Mouse (Mus musculus) MEL (cell line): Measurements from ENCODE around the gene Fgfr2. TPM values are rescaled to one million over a fixed set of nuclear protein-coding genes. Genes with fewer than 3 reads are reported as not detected.

Experiments
- DNase-seq: peaks from one replicate; pipeline ENCODE4 v3.0.0; 2011; ENCODE audit warnings: low read depth, low spot score
- H3K27ac ChIP-seq: 2 replicates; pipeline ENCODE4 v1.5.1; 2012; ENCODE audit warnings: low read depth, mild to moderate bottlenecking, control low read depth, low read length, moderate library complexity; ENCODE audit not compliant: control insufficient read depth
- H3K27me3 ChIP-seq, 2 experiments: fragments of 150-350 bp in 1 of 2; sonication (generic) in 1 of 2; 2 replicates each; pipeline ENCODE4 v1.6.1; 2012; ENCODE audit warnings: low read length in 2 of 2, mild to moderate bottlenecking in 2 of 2, improper control_type of control experiment in 1 of 2, moderate library complexity in 1 of 2; ENCODE audit not compliant: insufficient read depth in 2 of 2, control insufficient read depth in 1 of 2
- H3K36me3 ChIP-seq, 2 experiments: 2 replicates each; pipeline ENCODE4 v1.6.1; 2012 to 2014; ENCODE audit warnings: low read length in 2 of 2, improper control_type of control experiment in 1 of 2, inconsistent platforms in 1 of 2, mild to moderate bottlenecking in 1 of 2; ENCODE audit not compliant: insufficient read depth in 2 of 2, control insufficient read depth in 1 of 2
- H3K4me1 ChIP-seq, 2 experiments: fragments of 150-350 bp in 1 of 2; sonication (generic) in 1 of 2; 2 replicates each; pipeline ENCODE4 v1.6.1; 2012; ENCODE audit warnings: low read length in 2 of 2, improper control_type of control experiment in 1 of 2, mild to moderate bottlenecking in 1 of 2; ENCODE audit not compliant: insufficient read depth in 2 of 2, control insufficient read depth in 1 of 2
- H3K4me3 ChIP-seq, 2 experiments: fragments of 150-350 bp in 1 of 2; sonication (generic) in 1 of 2; 2 replicates each; pipeline ENCODE4 v1.5.1; 2012; ENCODE audit warnings: low read depth in 2 of 2, low read length in 2 of 2, mild to moderate bottlenecking in 2 of 2, moderate library complexity in 2 of 2, control low read depth in 1 of 2, improper control_type of control experiment in 1 of 2; ENCODE audit not compliant: control insufficient read depth in 1 of 2, insufficient read depth in 1 of 2
- H3K79me2 ChIP-seq: 2 replicates; pipeline ENCODE4 v1.6.1; 2012; ENCODE audit warnings: mild to moderate bottlenecking, low read length, moderate library complexity; ENCODE audit not compliant: control insufficient read depth, poor library complexity, insufficient read depth
- H3K9ac ChIP-seq: 2 replicates; pipeline ENCODE4 v1.6.1; 2012; ENCODE audit warnings: low read depth, mild to moderate bottlenecking, control low read depth, low read length, moderate library complexity; ENCODE audit not compliant: control insufficient read depth, poor library complexity, severe bottlenecking
- H3K9me3 ChIP-seq: fragments of 150-350 bp; sonication (generic); replicated peaks from 2 replicates; pipeline ENCODE4 v1.6.1; 2012; ENCODE audit warnings: mild to moderate bottlenecking, low read length, improper control_type of control experiment, moderate library complexity; ENCODE audit not compliant: insufficient read depth
- BHLHE40 ChIP-seq: IDR thresholded peaks from 2 replicates; pipeline ENCODE4 v1.6.1; 2012; ENCODE audit warnings: low read depth, mild to moderate bottlenecking, inconsistent platforms, low read length, improper control_type of control experiment, borderline replicate concordance
- POLR2A ChIP-seq, 2 experiments: IDR thresholded peaks; 2 replicates each; pipeline ENCODE4 v1.6.1; 2011 to 2012; ENCODE audit warnings: low read length in 2 of 2, mild to moderate bottlenecking in 2 of 2, control low read depth in 1 of 2, improper control_type of control experiment in 1 of 2, low read depth in 1 of 2, moderate library complexity in 1 of 2; ENCODE audit not compliant: control insufficient read depth in 1 of 2, insufficient read depth in 1 of 2, poor library complexity in 1 of 2
- POLR2AphosphoS2 ChIP-seq: IDR thresholded peaks from 2 replicates; pipeline ENCODE4 v1.6.1; 2011; ENCODE audit warnings: low read length, improper control_type of control experiment
- ZMIZ1 ChIP-seq: IDR thresholded peaks from 2 replicates; pipeline ENCODE4 v1.6.1; 2012; ENCODE audit warnings: low read depth, mild to moderate bottlenecking, inconsistent platforms, low read length, improper control_type of control experiment, moderate library complexity
- ZNF384 ChIP-seq: IDR thresholded peaks from 2 replicates; pipeline ENCODE4 v1.6.1; 2012; ENCODE audit warnings: low read depth, mild to moderate bottlenecking, inconsistent platforms, low read length, improper control_type of control experiment
- polyA plus RNA-seq, 2 experiments: library from polyadenylated mRNA; stranded (reverse) in 1 of 2; unstranded in 1 of 2; fragments of >175 nt in 1 of 2; fragments of >200 nt in 1 of 2; gene quantifications; 2 replicates each; pipeline versions ENCODE4 v1.2.1 to v1.2.4; 2012; ENCODE audit warnings: low replicate concordance in 2 of 2, low read depth in 1 of 2; ENCODE audit not compliant: insufficient read length in 2 of 2, insufficient read depth in 1 of 2, missing spikeins in 1 of 2
- total RNA-seq: library from RNA; depleted of rRNA; stranded (reverse); fragments of 300-350 nt; gene quantifications from 2 replicates; pipeline ENCODE4 v1.2.3, GENCODE M21; 2012

Fgfr2 gene
- total and polyA plus RNA-seq, 3 experiments: not detected

GRCm38 (mm10) chr7:132373594-132374378 lies 749.4 kb downstream of the Fgfr2 start:
- H3K4me3 ChIP-seq: no peak overlapping the region
- H3K9me3 ChIP-seq: no peaks in the 10 kb centered on the region
- peaks cover 7 to 15% of the 10 kb centered on the region in 2 experiments; a peak in 3 of 4 replicates for H3K36me3 ChIP-seq
- 0 out of 2 replicates have a peak, but pooled peaks have one; percentile 21 for TF ChIP-seq ZMIZ1
- peak; percentile 84; the same call in 1 of the 2 replicates for TF ChIP-seq POLR2AphosphoS2
- TF ChIP-seq BHLHE40: no peak
- no peak overlapping the region for H3K9ac ChIP-seq
- H3K79me2 ChIP-seq: no peaks in the 10 kb centered on the region
- peaks cover 0 to 1% of the 10 kb centered on the region in 2 experiments; a peak in 1 of 4 replicates for H3K4me1 ChIP-seq
- no peaks in the 10 kb centered on the region for H3K27me3 ChIP-seq
- no peak overlapping the region for H3K27ac ChIP-seq
- no peak for DNase-seq

DNA sequence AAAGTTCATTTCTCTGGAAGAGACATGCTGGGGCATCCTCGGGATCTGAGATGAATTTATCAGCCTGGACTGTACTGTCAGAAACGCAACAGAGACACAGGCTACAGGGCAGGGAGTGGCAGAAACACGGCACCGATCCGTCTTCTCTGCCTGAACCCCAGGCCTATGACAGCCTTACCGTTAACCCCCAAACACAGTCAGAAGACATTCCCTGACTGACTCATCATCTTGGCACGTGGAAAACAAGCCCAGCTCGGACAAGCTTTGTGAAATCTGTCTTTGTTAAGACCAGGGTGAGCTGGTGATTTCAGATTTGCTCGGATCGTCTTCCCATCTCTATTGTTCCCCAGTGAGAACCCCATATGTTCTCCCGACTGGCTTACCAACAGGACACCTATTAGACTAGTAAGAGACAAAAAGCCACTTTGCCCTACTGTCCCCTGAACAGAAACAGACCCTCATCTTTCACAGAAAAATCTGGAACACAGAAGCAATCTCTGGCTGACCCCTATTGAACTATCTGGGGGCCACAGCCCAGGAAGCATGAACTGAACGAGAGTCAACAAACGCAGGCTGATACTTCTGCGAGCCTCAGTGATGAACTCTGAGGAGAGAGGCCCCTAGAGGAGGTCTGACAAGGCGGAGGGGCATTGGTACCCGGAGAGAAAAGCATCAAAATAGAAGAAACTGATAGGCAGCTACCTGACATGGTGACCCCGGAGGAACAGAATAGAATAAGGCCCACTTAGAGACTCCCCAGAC lies 750.2 kb downstream of the Fgfr2 start:
- H3K79me2 ChIP-seq: no peaks in the 10 kb centered on the region
- 0 out of 4 replicates have a peak, but pooled peaks of 1 of the 2 experiments have one; percentile 31 for TF ChIP-seq POLR2A (IDR thresholded peaks at IDR 0.05; ENCODE audit: control insufficient read depth in 1 of 2, insufficient read depth in 1 of 2, low read depth in 1 of 2, low read length in 2 of 2, poor library complexity in 1 of 2)
- no peak for TF ChIP-seq ZNF384
- H3K9me3 ChIP-seq: no peaks in the 10 kb centered on the region

GRCm38 (mm10) chr7:132371832-132372231 lies 751.3 kb downstream of the Fgfr2 start:
- no peaks in the 10 kb centered on the region for H3K27me3 ChIP-seq
- no peaks in the 10 kb centered on the region for H3K79me2 ChIP-seq
- H3K9me3 ChIP-seq: no peaks in the 10 kb centered on the region

More for the DNA sequence above, 750.2 kb downstream of the Fgfr2 start:
- Histone ChIP-seq H3K9ac (no peak overlapping the region), H3K27me3 (no peaks in the 10 kb centered on the region), H3K27ac (no peak overlapping the region), H3K4me3 (no peak overlapping the region), H3K4me1 (peaks cover 0 to 10% of the 10 kb centered on the region in 2 experiments; a peak in 2 of 4 replicates), H3K36me3 (peaks cover 10 to 13% of the 10 kb centered on the region in 2 experiments)
- no peak for DNase-seq

More at GRCm38 (mm10) chr7:132371832-132372231, 751.3 kb downstream of the Fgfr2 start:
- DNase-seq: no peak
- Histone ChIP-seq H3K4me1 (peaks cover 9 to 21% of the 10 kb centered on the region in 2 experiments), H3K27ac (no peak overlapping the region), H3K4me3 (no peak overlapping the region), H3K36me3 (peaks cover 6 to 24% of the 10 kb centered on the region in 2 experiments), H3K9ac (no peak overlapping the region)
- TF ChIP-seq BHLHE40 (no peak), POLR2AphosphoS2 (no peak), ZMIZ1 (0 out of 2 replicates have a peak, but pooled peaks have one; percentile 10)
